Mouse (Mus musculus) adrenal gland, adult (tissue): ENCODE measurements at regions not wholly inside any gene's neighbourhood (a gene's known extent, or its start where the extent isn't known, plus 50 kb on each side); places are given as distances from the start of the nearest gene placed in this dataset.

ENCODE experiments used
- DNase-seq, 2 experiments: peaks; one replicate each; pipeline ENCODE4 v3.0.0; 2022 to 2023; ENCODE audit warnings: low spot score in 1 of 2; ENCODE audit not compliant: inconsistent age in 2 of 2

DNA sequence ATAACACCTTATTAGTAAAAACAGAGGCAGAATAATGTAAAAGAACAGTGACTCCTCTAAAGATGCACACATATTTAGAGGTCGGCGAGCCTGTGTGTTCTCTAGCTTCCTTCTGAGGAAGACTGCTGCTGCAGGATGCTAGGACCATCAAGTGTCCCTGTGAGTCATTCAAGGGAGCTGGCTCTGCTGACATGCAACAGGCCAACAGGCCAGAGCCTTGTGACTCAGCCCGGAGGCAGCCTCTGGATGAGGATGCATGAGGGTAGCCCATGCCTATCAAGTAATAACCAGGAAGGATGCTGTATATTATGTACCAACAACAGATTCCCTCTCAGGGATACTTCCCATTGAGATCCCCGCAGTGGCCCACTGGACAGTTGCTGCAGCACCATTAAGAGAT lies 199.5 kb upstream of the Rasgrp1 start:
- DNase-seq = peak; percentile 39 to 68

DNA sequence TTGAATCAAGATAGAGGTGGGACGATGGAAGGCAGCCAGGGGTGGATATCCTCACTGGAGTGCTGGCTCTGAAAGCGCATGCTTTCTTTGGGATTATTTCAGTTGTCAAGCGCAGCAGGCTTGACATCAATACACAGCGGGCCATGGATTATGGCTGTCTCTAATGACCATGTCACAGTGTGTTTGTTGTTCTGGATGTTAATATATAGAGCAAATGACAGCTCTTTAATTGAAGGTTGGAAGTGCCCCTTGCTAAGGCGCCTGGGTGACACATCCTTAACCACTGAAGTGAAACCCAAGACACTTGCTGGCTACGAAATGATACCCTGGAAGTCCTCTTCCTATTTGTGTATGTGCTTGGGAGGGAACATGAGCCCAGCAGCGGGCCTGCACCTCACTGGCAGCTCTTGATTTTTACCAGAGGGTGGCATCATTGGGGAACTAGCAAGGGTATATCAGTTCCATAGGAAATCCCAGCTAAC lies 200.5 kb upstream of the Rasgrp1 start:
- DNase-seq = no peak

DNA sequence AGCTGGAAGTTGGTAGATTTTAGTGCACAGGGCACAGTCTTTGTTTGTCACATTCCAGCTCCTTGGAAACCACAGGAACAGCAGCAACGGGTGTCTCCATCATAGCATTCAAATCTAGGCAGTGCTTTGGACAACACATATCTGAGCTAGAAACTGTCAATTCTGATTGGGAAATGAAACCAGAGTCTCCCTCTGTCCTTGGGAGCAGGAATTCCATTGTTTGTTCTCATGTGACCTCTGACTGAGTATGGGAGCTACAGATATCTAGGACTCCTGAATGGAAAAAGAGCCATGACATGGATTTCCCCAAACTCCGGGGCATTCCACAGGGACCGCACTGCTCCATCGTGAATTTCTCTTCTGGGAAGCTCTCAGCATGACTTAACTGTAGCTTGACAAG lies 205.5 kb upstream of the Rasgrp1 start:
- no peak for DNase-seq

DNA sequence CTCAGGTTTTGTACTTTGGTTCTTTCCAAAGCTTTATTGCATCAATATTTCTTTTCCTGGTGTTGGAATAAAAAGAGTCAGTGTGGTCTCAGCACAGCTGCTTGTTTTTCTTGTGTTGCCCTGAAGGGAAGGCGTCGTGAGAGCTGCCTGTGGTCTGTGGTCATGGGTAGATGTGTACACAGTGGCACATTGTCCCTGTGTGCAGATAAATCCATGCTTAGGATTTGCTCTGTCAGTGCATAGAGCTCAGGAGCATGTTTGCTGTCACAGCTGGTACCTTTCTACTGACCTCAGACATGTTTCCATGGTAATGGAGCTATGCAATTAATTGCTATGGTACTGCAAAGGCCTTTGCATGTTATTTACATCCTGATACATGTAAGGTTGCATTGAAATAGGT lies 213.5 kb upstream of the Rasgrp1 start:
- no peak for DNase-seq

DNA sequence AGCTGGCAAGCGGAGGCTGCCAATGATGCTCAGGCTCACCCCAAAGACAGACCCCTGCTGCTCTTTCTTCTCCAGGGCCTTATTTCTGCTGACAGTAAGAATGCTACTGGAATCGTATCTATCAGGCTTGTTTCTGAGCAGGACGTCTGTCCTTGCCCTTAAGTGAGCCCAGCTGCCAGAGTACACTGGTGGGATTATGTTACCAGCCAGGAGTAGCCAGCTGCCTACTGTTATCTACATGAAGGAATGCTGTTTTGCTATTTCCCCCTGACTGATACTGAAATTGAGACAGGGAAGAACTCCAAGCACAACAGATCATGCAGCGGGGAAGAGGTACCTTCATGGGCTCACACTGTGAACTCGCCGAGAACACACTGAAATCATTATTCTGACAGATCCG lies 228.2 kb upstream of the Rasgrp1 start:
- no peak for DNase-seq

DNA sequence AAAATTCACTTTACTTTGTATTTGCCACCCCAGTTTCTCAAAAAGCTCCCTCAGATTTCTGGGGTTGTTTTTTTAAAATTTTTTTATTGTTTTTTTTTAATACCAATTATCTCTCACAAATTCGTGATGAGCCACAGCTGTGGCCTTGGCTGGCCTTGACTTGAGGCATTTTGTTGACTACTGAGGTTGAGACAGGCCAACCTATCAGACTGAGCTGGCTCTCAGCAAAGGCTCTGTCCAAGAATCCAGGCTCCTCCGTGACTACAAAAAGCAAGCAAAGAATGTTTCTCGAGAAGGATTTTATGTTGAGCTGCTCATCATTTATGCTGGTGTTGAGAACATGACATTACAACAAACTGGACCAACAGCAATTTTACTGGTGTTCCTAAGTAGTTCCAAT lies 244.6 kb upstream of the Rasgrp1 start:
- DNase-seq = peak in 1 of 2 experiments; percentile 53

DNA sequence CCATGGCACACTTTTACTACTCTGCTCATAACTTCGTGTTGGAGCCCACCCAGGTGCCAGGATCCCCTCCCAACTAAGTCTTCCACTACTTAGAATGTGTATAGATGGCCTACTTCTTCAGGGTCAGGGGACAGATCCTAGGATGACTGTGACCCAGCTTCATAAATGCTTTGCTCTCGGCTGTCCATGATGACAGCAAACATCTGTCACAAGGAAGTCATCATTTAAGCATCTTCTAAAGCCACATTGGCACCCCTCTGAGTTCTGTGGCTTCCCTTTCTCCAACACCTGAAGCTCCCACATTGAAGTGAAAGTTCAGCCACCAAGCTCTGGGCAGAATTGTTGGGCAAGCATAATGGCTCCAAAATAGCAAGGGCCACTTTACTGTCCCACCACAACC lies 252.2 kb upstream of the Rasgrp1 start:
- DNase-seq = no peak

DNA sequence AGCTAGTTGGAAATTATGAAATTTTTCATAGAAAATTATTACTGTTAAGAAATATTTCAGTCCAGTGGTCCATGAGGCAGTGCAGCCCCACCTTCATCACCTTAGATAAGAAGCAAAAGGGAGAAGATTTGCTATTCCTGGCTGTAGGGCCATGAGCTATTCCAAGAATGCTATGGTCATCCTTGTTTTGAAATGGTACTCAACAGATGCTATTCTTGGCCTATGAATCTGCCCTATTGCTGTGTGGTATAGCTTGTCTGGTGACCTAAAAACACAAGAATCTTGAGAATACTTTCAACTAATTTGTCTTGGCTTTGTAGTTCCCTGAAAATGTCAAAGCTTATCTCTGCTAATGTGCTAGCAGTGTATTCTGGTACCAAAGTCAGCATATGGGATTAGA lies 254.8 kb upstream of the Rasgrp1 start:
- DNase-seq = no peak

DNA sequence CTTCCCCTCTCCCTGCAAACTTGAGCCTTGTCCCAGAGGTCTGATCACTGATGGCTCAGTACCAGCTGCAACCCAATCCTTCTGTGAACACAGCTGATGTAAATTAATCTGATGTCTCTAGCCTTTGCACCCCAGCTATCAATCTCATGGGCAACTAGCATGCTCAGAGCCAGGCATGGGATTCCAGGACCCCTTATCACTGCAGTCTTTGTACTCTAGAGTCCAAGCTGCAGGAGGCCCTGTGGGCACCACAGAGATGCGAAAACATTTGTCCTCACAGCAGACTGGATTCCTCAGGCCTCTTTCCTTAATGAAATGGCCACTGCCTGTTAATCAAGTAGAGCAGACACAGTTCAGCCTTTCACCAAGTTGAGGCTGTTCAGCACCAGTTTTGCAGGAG lies 272.0 kb upstream of the Rasgrp1 start:
- no peak for DNase-seq

DNA sequence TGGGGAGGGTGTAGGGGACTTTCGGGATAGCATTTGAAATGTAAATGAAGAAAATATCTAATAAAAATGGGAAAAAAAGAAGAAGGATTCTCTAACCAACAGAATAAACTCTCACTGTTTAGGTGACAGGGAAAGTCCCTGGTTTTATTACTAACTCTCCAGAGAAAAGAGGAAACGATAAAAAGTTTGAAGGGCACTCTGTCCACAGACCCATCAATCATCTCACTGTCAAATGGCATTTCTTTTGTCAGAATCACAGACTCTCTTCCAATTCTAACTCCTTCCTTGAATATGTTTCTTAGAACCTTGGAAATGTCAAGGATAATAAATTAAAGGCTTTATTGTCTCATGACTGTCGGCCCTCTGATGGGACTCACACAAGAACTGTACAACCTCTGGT lies 275.3 kb upstream of the Rasgrp1 start:
- DNase-seq = peak in 1 of 2 experiments; percentile 44

DNA sequence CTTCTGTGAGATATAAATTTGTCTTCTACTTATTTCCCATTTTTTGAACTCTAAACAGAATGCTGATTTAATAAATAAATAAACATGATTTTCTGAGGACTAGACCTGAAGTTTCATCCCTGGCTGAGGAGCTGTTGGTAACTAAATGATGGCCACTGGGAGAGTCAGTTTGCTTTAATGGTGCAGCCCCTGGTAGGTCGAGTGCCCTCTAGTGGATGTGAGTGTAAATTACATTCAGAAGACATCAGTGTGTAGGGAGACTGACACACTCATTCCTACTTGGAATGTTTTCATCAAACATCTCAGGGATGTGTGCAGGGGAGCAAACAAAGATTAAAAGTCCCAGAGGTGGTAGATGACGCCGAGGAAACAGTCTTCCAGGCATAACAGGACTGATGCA lies 281.2 kb upstream of the Rasgrp1 start:
- peak; percentile 9 to 72 for DNase-seq

DNA sequence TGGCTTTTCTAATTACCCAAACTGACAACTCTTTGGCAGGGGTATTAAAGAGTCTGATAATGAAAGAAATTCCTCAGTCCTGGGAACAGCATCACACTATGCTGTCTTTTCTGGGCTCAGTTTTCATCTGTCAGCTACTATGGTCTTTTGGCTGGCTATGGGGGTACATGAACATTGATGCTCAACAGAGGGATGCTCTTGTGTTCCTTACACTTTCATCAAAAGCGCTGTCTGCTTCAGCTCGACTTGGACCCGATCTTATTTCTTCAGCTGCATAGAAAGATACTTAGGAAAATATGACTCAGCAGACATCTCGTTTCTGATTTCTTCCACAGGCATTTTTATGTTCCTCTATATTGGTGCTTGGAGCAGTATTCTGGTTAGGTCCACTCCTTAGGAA lies 292.1 kb upstream of the Rasgrp1 start:
- no peak for DNase-seq

DNA sequence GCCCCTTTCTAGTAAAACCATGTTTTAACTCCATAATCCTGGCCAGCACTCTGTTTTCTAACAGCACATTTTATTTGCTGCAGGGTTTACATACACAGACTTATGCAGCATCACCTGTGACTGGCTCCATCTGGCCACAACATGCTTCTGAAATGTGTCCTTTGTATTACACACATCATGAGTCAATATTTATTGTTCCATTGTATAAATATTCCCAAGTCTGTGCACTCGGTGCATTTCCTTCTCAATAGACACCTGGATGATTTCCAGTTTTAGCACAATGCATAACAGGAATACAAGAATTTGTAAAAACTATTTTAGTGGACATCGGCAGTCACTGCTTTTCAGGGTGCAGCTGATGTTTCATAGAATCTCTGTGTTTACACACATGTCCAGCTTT lies 294.6 kb upstream of the Rasgrp1 start:
- DNase-seq = no peak

DNA sequence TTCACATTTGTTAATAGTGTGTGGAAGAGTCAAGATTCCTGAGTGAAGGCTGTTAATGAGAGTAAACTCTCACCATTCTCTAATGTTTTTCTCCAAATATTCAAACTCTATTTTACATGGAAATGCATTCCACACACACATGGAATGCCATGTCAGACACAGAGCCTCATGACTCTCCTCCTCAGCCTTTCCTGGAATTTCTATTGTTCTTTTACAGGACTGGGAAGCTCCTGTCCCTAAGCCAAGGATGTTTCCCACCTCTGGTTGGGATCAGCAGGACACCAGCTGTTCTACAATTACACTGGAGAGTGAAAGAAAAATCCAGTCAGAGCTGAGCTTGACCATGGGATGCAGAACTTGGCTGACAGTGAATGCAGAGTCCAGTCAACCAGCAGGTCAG lies 309.3 kb upstream of the Rasgrp1 start:
- no peak for DNase-seq

DNA sequence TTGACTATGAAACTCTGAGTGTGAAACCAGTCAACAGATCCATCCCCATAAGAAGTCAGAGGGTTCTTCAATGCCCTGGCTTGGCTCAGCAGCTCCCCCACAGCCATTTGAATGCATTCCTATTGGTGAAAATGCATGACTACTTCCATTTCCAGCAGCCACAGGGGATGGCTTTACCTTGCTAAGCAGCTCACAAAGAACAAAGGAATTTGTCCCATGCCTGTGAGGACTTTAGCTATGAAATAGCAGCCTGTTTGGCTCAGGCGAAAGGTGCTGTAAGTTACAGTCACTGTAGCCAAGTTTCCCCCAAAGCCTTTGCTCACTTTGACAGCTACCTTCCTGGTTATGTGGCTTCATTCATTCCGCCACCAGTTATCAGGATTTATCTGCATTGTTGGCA lies 309.8 kb upstream of the Rasgrp1 start:
- no peak for DNase-seq

DNA sequence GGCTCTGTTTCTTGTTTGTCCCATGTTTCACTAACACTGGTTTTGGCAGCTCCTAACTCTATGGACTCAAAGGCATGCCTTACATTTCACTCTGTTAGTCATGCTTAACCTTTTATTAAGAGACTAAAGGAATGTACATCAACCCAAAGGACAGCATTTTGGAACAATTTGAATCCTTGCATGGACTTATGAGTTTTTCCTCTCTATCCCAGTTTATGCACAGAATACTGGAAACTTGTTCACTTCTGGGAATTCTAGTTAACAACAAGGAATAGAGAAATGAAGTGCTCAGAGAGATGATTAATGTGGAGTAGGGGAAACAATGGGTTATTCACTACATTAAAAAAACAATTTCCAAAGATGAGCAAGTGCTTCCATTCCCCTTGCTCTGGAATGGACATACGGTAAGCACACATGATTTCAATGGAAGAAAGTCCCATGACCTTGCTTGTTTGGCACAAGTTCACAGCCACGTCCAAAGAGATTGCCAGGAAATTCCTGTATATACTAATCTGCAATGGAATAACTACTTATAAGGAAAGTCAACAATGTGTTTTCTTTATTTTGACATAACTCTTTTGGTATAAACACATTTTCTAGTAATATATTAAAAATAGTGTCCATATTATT lies 313.9 kb upstream of the Rasgrp1 start:
- no peak for DNase-seq

DNA sequence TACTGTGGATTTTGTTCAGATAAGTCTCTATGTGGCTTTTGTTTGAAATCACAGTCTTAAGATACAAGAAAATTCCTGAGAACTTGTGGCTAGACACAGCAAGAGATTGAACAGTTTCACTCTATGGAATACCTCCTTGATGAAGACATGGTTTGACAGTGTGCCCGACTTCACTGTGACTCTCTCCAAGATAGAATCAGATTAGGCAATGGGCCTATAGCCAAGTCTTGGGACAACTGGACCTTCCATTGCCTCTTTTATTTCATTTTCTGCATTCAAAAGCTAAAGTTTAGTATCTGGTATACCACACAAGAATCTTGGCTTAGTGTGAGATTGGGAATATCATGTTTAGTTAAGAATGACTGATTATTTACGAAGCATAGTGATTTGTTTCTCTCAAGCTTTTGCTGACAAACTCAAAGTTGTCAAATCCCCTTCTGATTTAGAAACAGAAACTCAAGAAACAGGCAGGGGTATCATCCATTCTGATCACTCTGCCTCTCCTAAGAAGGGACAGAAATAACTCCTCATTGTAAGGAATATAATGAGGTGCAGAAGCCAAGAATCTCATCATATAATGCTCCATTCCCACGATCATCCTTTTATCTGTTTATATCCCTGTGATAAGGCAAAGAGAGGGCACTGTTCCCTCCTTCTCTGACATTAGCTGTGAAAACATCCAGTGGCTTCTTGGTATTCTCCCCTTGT lies 317.6 kb upstream of the Rasgrp1 start:
- no peak for DNase-seq

DNA sequence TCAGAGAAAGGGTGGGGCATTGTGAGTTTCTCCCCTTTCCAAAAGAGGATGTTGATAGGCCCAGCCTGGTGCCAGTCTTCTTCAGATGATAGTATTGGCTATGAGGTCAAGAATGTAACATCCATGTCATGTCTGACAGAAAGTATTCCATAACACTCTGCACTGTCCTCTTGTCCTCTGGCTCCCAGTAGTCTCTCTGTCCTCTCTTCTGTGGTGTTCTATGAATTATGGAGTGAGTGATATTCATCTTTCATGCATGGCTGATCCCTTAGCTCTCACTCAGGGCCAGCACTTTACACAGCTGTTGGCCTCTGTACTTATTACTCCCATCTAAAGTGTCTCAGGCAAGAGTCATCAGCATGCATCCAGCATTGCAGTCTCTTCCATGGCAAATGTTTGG lies 319.9 kb upstream of the Rasgrp1 start:
- no peak for DNase-seq

DNA sequence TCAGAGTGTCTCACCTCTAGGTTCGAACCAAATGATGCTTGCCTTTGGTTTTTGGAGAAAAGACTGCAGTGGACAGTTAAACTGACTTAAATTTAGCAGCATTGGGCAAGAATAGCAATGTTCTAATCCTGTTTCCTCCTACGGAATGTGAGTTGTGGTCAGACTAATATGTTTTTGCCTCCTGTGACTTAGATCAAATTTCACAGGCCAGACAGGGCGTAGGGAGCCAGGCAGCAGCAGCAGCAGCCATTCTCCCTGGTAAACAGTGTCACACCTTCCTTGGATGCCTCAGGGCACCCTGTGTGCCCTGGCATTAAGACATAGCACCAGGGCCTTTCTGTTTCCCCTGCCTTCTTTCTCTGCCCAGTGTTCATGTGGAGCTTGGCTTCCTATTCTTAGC lies 323.7 kb upstream of the Rasgrp1 start:
- no peak for DNase-seq

DNA sequence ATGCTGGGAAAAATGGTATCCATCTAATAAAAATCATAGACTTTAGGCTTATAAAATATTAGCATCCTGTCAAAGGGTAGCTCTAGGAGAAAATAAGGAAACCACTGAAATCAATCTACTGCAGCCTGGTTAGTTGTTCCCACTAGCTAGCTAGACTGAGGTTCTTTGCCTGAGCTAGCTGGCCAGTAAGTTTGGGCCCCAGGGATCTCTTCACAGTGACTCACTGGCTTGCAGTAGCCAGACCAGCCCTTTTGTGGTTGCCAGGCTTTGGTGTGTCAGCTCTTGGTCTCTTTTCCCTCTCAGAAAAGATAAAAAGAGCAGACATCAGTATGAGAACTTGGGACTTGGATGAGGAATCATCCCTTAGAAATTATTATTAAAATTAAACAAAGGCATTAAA lies 325.3 kb upstream of the Rasgrp1 start:
- no peak for DNase-seq

DNA sequence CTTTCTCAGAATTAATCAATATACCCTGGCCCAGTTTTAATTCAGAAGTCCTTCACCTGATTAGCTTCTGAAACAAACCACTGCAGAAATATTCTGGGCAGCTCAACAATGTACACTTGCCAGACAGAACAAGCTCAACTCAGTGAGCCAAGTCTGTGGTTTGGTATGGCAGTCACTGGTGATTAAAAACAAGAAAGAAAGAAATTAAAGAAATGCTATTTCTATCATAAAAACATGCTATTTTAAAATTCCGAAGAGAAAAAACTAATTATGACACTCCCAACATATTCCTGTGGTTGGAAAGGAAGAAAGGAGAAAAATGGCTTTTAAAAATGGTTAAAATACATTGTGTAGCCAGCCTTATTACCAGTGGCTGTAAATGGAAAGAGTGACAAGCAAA lies 332.1 kb upstream of the Rasgrp1 start:
- no peak for DNase-seq

DNA sequence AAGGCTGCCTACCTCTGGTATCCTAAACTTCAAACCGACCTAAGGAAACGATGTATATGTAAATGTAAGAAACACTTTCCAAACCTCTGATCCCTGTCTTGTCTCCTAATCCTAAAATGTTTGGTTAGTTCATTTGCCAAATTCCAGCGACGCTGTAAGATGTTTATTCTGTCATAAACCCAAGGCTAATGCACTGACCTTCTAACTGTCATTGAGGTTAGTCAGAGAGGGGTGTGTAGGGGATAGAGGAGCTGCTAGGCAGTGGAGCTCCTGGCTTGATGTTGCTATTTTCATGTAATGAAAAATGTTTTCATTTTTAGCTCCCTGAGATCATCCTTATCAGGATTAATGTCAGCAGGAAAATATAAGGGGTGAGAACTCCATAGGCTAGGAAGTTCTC lies 335.8 kb upstream of the Rasgrp1 start:
- DNase-seq = peak; percentile 12 to 77
